Mouse (Mus musculus) c-Kit-positive CD71-negative TER-119-negative erythroid progenitor cells, embryonic 14.5 days (primary cell): ENCODE measurements around the gene H2-Ab1.

Experiments
- DNase-seq: peaks from one replicate; pipeline ENCODE4 v3.0.0-alpha.2; 2013; ENCODE audit warnings: low read depth

The H2-Ab1 gene

DNA sequence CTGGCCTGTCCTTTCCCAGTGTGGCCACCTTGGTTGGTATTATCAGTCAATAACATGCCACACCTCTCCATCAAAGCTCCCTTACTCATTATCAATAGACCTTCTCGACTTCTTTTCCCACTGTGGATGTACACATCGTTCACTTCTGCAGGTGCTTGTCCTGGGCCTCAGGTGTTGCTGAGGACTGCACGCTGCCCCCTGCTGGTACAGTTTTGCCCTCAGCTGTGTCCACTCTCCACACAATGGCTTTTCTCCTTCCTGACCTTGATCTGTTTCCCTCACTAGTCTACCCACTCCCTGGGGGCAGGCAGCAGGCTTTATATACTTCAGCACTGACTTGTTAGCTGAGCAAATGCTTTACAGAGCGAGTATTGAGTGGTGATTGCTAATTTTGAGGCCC is 28.4 kb downstream of the H2-Ab1 start:
- no peak for DNase-seq

DNA sequence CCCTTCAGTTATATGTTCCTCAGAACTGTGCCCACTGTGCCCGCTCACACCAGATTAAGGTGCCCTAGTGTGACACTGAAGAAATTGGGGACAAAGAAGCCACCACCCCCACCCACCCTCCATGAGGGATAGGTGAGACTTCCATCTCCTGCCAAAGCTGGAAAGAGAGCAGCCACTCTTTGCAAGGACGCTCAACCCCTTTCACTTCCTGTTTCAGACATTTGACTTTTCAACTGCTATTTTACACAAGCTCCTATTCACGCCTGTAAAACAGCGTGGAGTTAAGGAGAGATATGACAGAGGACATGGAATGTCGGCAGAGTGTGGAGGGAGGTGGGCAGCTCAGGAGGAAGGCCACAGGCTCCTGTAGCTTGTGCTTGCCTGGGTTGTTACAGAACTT is 29.0 kb downstream of the H2-Ab1 start:
- DNase-seq, result no peak

- DNase-seq, result no peak
These were observed 29.5 kb downstream of the H2-Ab1 start for GRCm38 (mm10) chr17:34286999-34287398.

GRCm38 (mm10) chr17:34287648-34288047 is 30.2 kb downstream of the H2-Ab1 start, which contains the start of gene H2-Aa:
Gene H2-Aa (minus strand): TSS chr17:34287823.
- peak; percentile 82 for DNase-seq

GRCm38 (mm10) chr17:34288131-34288530 is 30.6 kb downstream of the H2-Ab1 start:
- DNase-seq, result no peak

GRCm38 (mm10) chr17:34291609-34292008 is 34.1 kb downstream of the H2-Ab1 start:
- peak; percentile 87 for DNase-seq

DNA sequence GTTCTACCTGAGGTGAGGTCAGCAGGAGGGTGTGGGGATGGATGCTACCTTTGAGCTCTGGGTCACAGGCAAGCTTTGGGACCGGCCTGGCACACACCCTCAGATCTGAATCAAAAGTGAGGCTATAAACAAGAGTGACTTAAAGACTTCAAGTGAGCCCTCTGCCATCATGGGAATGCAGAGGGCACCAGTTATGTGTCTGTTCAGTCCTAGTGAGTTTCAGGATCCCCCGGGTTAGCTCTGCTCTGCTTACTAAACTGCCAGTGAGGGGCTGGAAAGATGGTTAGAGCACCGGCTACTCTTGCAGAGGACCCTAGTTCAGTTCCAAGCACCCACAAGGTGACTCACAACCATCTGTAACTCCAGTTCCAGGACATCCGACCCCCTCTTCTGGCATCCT is 35.1 kb downstream of the H2-Ab1 start:
- DNase-seq, result no peak

DNA sequence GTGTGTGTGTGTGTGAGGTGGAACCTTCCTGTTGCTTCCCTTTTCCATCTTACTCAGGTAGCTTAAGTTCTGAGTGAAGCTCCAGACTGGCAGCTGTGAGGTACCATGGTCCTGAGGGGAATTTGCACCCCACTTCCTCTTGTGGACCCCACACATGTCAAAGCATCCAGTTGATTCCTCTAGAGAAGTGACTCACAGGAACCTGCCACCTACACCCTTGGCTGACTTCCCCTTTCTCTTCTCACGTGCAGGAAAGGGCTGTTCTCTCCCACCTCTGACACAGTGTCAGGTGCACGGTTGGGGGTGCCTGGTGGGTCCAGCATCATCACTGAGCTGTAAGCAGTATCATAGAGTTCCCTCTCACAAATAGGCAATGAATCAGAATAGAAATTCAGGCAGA is 36.0 kb downstream of the H2-Ab1 start:
- peak; percentile 52 for DNase-seq

- DNase-seq, result no peak
These were observed 36.8 kb downstream of the H2-Ab1 start for GRCm38 (mm10) chr17:34294249-34294648.

DNA sequence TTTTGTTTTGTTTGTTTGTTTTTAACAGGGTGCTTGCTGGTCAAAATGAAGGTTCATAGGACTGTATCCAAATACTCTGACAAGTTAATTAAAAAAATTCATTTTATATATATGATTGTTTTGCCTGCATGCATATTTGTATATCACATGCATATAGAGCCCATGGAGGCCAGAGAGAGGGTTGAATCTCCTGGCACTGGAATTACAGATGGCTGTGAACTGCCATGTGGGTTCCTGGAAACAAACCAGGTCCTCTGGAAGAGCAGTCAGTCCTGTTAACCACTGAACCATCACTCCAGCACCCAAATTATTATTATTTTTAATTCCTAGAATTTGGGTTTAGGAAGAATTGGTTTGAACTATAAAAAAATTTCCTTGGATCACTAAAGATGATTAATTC is 37.8 kb downstream of the H2-Ab1 start:
- no peak for DNase-seq

DNA sequence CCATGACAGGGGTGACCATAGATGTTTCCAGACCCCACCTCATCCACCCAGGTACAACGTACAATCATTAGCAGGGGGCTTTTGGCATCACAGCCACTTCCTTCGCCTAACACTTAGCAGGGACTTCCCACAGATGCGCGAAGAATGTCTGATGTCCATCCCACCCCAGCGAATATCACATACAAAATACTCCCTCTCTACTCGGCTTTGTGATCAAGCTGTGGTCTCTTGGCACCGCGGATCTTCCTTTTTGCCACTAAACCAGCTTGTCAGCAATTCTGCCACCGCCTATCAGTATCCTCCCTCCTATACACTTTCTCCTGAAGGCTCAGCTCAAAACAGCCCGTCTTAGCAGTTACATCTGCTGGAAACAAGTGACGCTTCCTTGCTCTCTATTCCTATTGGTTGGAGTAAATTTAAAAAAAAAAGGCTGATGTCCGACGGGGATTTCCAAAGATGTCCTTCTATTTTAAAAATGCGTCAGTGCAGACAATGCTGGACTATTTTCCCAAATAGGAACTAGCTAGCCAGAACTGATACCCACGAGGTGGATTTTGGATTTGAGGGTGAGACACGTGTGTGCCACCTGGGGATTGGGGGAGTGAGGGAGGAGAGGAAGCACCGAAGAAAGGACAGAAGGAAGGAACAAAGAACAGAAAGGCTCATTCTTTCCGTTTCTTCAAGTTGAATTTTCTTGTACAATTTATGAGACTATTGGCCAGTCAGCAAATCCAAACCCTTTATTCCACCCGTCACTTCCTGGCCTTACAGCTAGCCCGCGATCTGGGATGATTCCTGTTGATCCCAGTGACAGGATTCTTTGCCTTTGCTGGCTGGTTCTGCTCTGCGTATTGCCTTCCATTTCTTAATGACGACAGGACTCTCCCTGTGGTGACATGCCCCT is 38.7 kb downstream of the H2-Ab1 start:
- DNase-seq, result peak; percentile 69

DNA sequence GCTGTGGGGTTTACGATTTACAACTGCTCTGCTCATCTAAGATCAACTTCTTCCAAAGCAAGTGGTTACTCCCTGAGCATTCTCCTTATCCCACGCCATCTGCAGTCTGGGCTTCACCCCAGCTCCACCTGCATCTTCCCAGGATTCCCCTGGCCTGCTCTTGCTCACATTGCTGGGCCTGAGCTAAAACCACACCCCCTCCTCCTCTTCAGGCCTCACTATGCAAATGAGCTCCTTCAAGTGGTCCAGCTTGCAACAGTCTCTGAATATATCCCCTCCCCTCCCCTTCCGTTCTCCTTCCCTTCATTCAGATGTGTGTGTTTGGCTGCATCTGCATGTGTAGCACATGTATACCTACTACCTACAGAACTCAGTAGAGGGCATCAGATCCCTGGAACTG is 41.9 kb downstream of the H2-Ab1 start:
- DNase-seq, result no peak

GRCm38 (mm10) chr17:34300071-34300470 is 42.6 kb downstream of the H2-Ab1 start:
- no peak for DNase-seq

GRCm38 (mm10) chr17:34300691-34301566 is 43.4 kb downstream of the H2-Ab1 start:
- no peak for DNase-seq

GRCm38 (mm10) chr17:34301670-34302190 is 44.2 kb downstream of the H2-Ab1 start:
- DNase-seq, result no peak

DNA sequence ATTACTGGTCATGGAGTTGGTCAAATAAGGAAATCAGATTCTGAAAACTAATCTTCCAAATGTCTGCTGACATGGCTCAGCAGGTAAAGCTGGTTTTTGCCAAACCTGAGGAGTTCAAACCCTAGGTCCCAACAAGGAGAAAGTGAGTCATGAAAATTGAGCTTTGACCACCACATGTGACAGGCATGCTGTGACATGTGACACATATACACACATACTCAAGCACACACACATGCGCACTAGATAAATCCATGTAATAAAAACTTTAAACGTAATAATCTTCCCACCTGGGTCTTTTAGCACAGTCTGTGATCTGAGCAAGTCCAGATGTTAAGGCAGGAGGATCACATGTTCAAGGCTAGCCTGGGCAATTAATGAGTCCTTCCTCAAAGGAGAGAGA is 46.3 kb downstream of the H2-Ab1 start:
- no peak for DNase-seq

GRCm38 (mm10) chr17:34304751-34305150 is 47.3 kb downstream of the H2-Ab1 start:
- DNase-seq, result peak; percentile 75

DNA sequence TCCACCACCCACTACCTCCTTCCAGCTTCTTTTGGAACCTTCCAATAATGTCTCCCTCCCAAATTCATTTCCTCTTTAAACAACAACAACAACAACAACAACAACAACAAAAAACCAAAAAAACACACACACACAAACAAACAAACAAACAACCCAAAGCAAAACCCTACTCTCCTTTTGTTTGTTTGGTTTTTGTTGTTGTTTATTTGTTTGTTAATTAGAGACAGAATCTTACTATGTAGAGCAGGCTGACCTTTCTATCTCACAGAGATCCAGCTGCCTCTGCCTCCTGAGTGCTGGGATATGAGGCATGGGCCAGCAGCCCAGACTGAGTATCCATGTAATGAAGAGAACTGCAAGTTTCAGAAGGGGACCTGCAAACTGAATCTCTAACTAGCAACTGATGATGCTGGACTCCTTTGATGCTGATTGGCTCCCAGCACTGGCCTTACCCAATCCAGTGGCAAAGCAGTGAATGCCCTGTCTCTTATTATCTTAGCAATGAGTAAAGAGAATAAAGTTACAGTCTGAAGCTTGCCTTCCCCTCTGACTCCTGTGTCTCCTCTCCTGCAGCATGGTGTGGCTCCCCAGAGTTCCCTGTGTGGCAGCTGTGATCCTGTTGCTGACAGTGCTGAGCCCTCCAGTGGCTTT is 48.0 kb downstream of the H2-Ab1 start, which contains the start of gene H2-Eb1:
H2-Eb1 (plus strand) TSS at position 488 of the 651 bp plus-strand sequence.
- peak; percentile 74 for DNase-seq

GRCm38 (mm10) chr17:34306407-34306806 is 48.9 kb downstream of the H2-Ab1 start:
- DNase-seq, result no peak

DNA sequence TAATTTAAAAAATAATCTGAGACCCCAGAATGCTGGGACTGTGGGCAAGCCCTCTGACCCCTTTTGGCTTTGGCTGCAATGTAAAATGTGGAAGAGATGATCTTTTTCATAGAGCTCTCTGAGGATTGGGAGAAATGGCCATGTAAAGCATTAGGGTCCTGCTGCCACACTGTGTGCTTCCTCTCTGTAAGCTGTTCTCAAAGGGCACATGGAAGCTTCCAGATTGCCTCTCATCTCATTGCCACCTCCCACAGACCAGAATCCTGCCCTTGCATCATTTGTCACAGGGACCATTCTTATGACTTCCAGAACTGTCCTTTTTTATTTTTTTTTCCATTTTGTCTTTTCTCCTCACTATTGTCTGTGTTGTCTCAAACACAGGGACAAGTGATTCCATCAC is 49.7 kb downstream of the H2-Ab1 start:
- DNase-seq, result no peak

- DNase-seq, result no peak
These were observed 50.7 kb downstream of the H2-Ab1 start for GRCm38 (mm10) chr17:34308161-34308560.

GRCm38 (mm10) chr17:34309225-34309624 is 51.7 kb downstream of the H2-Ab1 start:
- no peak for DNase-seq
